Mouse (Mus musculus): ENCODE measurements around the gene Rcn2.

GRCm38 (mm10) chr9:56107527-56107926, 65.9 kb downstream of the Rcn2 start:
- TF ChIP-seq CTCF (IDR thresholded peaks at IDR 0.05; ENCODE audit: borderline replicate concordance, control insufficient read depth, extremely low read depth, insufficient read depth, low read length, poor library complexity): no peak
- no peak for TF ChIP-seq POLR2A (IDR thresholded peaks at IDR 0.05; ENCODE audit: control insufficient read depth, extremely low read depth, insufficient read depth, low read length, poor library complexity)

All from thymus, adult 2 months (tissue).